Mouse (Mus musculus) embryonic facial prominence, embryonic 13.5 days (tissue): ENCODE results near the gene Bcas3. TPM values are rescaled to one million over a fixed set of nuclear protein-coding genes. Genes with fewer than 3 reads are reported as not detected.

ENCODE experiments used
- ATAC-seq: fragments of 200-750 bp; cut with Nextera tagmentation; 2 replicates; pipeline ENCODE4 v1.8.0; 2017; ENCODE audit warnings: low read depth; ENCODE audit not compliant: insufficient number of reproducible peaks, insufficient read depth, low FRiP score, low TSS enrichment
- H3K27ac ChIP-seq: fragments of 300-500 bp; sonication (generic); 2 replicates; pipeline ENCODE4 v1.5.1; 2015; ENCODE audit warnings: moderate library complexity, mild to moderate bottlenecking, inconsistent platforms
- H3K27me3 ChIP-seq: fragments of 300-500 bp; sonication (generic); 2 replicates; pipeline ENCODE4 v1.6.1; 2015; ENCODE audit warnings: mild to moderate bottlenecking, inconsistent platforms
- H3K36me3 ChIP-seq: fragments of 300-500 bp; sonication (generic); 2 replicates; pipeline ENCODE4 v1.6.1; 2015; ENCODE audit warnings: mild to moderate bottlenecking, inconsistent platforms
- H3K4me1 ChIP-seq: fragments of 300-500 bp; sonication (generic); 2 replicates; pipeline ENCODE4 v1.6.1; 2015; ENCODE audit warnings: inconsistent platforms
- H3K4me2 ChIP-seq: fragments of 300-500 bp; sonication (generic); 2 replicates; pipeline ENCODE4 v1.6.1; 2015; ENCODE audit warnings: moderate library complexity, mild to moderate bottlenecking, inconsistent platforms
- H3K4me3 ChIP-seq: fragments of 300-500 bp; sonication (generic); 2 replicates; pipeline ENCODE4 v1.5.1; 2015; ENCODE audit warnings: mild to moderate bottlenecking, inconsistent platforms
- H3K9ac ChIP-seq: fragments of 300-500 bp; sonication (generic); 2 replicates; pipeline ENCODE4 v1.6.1; 2015; ENCODE audit warnings: mild to moderate bottlenecking, inconsistent platforms
- H3K9me3 ChIP-seq: fragments of 300-500 bp; sonication (generic); 2 replicates; pipeline ENCODE4 v1.6.1; 2016; ENCODE audit warnings: inconsistent platforms
- WGBS: fragments of 180-500 bp; shearing (Covaris S2); methylation state at CpG from one replicate; pipeline ENCODE4 v1.1.7; 2015; ENCODE audit warnings: mixed read lengths; 5-methylcytosine and 5-hydroxymethylcytosine counted together
- polyA plus RNA-seq: library from polyadenylated mRNA; unstranded; fragments of >200 nt; fragmentation: Nextera tagmentation; extraction: Ambion mirVana; gene quantifications from 2 replicates; pipeline ENCODE4 v1.2.1, GENCODE M21; 2015

Gene Bcas3
- polyA plus RNA-seq, 1 experiment from 2014 or later: 33.1 TPM

GRCm38 (mm10) chr11:85603546-85604322 is 250.8 kb downstream of the Bcas3 start:
- WGBS: 93% methylated on average over 3 of the region's 3 CpGs
- no peaks in the 10 kb centered on the region for H3K9me3 ChIP-seq
- H3K36me3 ChIP-seq: no peaks in the 10 kb centered on the region
- H3K27ac ChIP-seq: no peak overlapping the region
- no peak overlapping the region for H3K9ac ChIP-seq
- H3K4me2 ChIP-seq: no peak overlapping the region
- ATAC-seq: no peak
- H3K4me3 ChIP-seq: no peak overlapping the region
- H3K27me3 ChIP-seq: no peaks in the 10 kb centered on the region
- no peaks in the 10 kb centered on the region for H3K4me1 ChIP-seq

DNA sequence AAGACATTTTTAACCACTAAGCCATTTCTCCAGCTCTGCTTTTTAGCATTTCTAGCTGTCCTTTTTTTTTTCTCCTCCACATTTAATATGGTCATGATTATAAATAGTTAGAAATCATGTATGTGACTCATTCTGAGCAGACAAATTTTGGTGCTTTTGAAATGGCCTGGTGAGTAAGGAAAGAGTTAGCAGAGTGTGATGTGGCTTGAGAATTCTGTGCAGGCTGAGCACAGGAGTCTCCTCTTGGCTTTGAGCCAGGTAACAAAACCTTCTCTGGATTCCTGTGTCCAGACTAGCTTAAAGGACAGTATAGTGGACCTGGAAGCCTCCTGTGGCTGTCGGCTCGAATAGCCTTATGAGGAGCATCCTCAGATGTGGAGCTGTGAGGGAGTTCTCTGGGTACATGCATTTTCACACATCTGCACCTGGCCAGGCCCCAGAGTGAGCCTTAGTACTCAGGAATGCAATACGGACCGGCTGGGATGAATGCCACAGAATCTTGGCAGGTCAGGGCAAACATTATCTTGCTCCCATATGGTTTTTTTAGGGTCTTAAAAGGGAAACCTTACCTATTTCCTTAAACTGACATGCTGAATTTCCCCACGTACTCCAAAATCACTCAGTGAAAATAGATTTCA is 256.5 kb downstream of the Bcas3 start:
- no peak overlapping the region for H3K4me2 ChIP-seq
- no peak overlapping the region for H3K9ac ChIP-seq
- ATAC-seq: no peak
- no peaks in the 10 kb centered on the region for H3K36me3 ChIP-seq
- peaks cover 26% of the 10 kb centered on the region for H3K4me1 ChIP-seq
- no peaks in the 10 kb centered on the region for H3K27me3 ChIP-seq
- H3K4me3 ChIP-seq: no peak overlapping the region
- H3K27ac ChIP-seq: no peak overlapping the region
- no peaks in the 10 kb centered on the region for H3K9me3 ChIP-seq
- WGBS: 40% methylated on average over 5 of the region's 5 CpGs

DNA sequence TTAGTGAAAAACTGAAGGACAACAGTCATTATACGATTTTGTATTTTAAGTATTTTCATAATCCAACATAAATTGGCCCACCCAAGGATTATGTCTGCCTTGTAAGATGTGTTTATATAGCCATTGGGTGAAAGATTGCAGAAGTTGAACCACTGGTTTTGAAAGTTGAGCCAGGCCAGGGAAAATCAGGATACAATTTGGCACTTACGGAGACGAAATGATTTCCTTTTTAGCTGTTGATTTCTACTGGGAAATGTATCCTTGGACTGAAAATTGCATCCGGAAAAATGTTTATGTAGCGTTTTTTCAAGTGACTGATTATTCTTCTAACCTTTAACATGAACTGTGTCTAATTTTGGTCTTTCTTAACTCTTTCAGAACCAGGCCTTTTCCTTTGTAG is 260.1 kb downstream of the Bcas3 start:
- Histone ChIP-seq H3K27me3 (no peaks in the 10 kb centered on the region), H3K9me3 (no peaks in the 10 kb centered on the region), H3K4me1 (peaks cover 43% of the 10 kb centered on the region), H3K27ac (no peak overlapping the region), H3K4me2 (no peak overlapping the region), H3K4me3 (no peak overlapping the region), H3K9ac (no peak overlapping the region), H3K36me3 (no peaks in the 10 kb centered on the region)
- no peak for ATAC-seq
- 27% methylated on average over 5 of the region's 5 CpGs for WGBS

DNA sequence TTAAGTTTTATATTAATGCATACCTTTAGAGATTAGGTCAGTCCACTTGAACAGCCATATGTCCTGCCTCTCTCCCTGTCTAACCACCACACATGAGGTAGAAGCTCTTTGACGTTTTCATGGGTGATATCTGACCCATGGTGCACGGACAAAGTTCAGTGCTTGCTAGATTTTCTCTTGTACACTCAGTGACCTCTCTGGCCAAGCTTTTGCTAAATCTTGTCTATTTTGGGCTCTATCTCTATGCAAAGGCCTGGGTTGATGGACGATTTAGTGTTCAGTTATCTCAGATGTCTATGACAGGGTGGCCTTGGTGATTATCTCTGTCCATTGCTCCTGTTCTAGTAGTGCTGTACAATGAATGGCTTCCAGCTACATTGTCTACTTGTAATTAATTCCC is 260.6 kb downstream of the Bcas3 start:
- H3K9ac ChIP-seq: no peak overlapping the region
- H3K4me3 ChIP-seq: no peak overlapping the region
- H3K27me3 ChIP-seq: no peaks in the 10 kb centered on the region
- WGBS: 59% methylated on average over 3 of the region's 3 CpGs
- ATAC-seq: no peak
- no peaks in the 10 kb centered on the region for H3K9me3 ChIP-seq
- no peak overlapping the region for H3K27ac ChIP-seq
- H3K36me3 ChIP-seq: no peaks in the 10 kb centered on the region
- H3K4me2 ChIP-seq: no peak overlapping the region
- peaks cover 43% of the 10 kb centered on the region for H3K4me1 ChIP-seq

- Histone ChIP-seq H3K9ac (no peak overlapping the region), H3K9me3 (no peaks in the 10 kb centered on the region), H3K4me2 (no peak overlapping the region), H3K27ac (no peak overlapping the region), H3K36me3 (no peaks in the 10 kb centered on the region), H3K4me1 (peaks cover 47% of the 10 kb centered on the region), H3K4me3 (no peak overlapping the region), H3K27me3 (no peaks in the 10 kb centered on the region)
- WGBS: 63% methylated on average over 7 of the region's 7 CpGs
- ATAC-seq: no peak
These were observed 261.5 kb downstream of the Bcas3 start for GRCm38 (mm10) chr11:85614431-85614830.

- Histone ChIP-seq H3K4me2 (no peak overlapping the region), H3K27ac (no peak overlapping the region), H3K36me3 (no peaks in the 10 kb centered on the region), H3K4me1 (peaks cover 45% of the 10 kb centered on the region), H3K27me3 (no peaks in the 10 kb centered on the region), H3K9ac (no peak overlapping the region), H3K4me3 (no peak overlapping the region), H3K9me3 (no peaks in the 10 kb centered on the region)
- 29% methylated on average over 7 of the region's 7 CpGs for WGBS
- ATAC-seq: no peak
These were observed 262.5 kb downstream of the Bcas3 start for GRCm38 (mm10) chr11:85615421-85615820.

DNA sequence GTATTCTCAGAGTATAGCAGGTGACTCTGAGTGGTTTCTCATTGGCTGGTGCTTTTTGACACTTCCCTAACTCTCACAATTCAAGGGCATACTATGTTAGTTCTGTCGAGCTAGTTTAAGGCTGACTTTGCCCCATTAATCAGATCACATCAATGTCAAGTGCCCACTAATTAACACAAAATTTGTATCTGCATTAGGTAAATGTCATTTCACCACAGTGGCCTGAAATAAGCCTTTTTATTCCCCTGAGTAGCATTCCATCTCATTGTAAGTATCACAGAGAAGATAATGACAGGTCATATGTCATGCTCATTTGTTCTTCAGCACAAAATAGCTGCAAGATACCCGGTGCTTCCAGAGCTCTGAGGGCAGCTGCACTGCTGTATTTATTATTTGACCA is 268.5 kb downstream of the Bcas3 start:
- Histone ChIP-seq H3K9ac (no peak overlapping the region), H3K36me3 (no peaks in the 10 kb centered on the region), H3K4me1 (peaks cover 32% of the 10 kb centered on the region), H3K4me2 (no peak overlapping the region), H3K27me3 (no peaks in the 10 kb centered on the region), H3K4me3 (no peak overlapping the region), H3K27ac (no peak overlapping the region), H3K9me3 (no peaks in the 10 kb centered on the region)
- WGBS: 36% methylated on average over 2 of the region's 2 CpGs
- ATAC-seq: no peak

- Histone ChIP-seq H3K4me1 (peaks cover 37% of the 10 kb centered on the region), H3K36me3 (no peaks in the 10 kb centered on the region), H3K9ac (no peak overlapping the region), H3K4me3 (no peak overlapping the region), H3K4me2 (no peak overlapping the region), H3K27ac (no peak overlapping the region), H3K9me3 (no peaks in the 10 kb centered on the region), H3K27me3 (no peaks in the 10 kb centered on the region)
- ATAC-seq: no peak
- WGBS: 37% methylated on average over 8 of the region's 8 CpGs
These were observed 269.0 kb downstream of the Bcas3 start for GRCm38 (mm10) chr11:85621994-85622393.

DNA sequence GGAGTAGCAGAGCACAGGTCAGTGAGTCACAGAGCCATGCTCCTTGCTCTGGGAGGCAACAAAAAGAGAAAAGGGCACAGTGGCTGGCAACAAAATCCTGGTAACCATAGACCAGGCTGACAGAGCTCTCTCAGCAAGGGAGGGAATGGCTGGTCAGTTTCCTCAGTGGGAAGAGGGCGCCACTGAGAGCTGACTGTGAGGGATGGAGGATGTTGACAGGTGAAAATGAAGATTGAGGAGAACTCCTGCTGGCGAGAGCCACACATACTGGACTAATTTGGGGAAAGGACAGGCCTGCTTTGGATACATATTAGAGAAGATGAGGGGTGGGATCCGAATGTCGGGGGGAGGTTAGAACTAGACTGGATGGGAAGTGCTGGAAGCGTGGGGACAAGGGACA is 272.2 kb downstream of the Bcas3 start:
- Histone ChIP-seq H3K27ac (no peak overlapping the region), H3K4me1 (peaks cover 54% of the 10 kb centered on the region), H3K4me3 (no peak overlapping the region), H3K27me3 (no peaks in the 10 kb centered on the region), H3K36me3 (no peaks in the 10 kb centered on the region), H3K9ac (no peak overlapping the region), H3K4me2 (no peak overlapping the region), H3K9me3 (no peaks in the 10 kb centered on the region)
- WGBS: 40% methylated on average over 5 of the region's 5 CpGs
- no peak for ATAC-seq

GRCm38 (mm10) chr11:85626846-85627245 is 273.9 kb downstream of the Bcas3 start:
- Histone ChIP-seq H3K9me3 (no peaks in the 10 kb centered on the region), H3K4me2 (no peak overlapping the region), H3K27ac (no peak overlapping the region; the same call in 1 of the 2 replicates), H3K4me3 (no peak overlapping the region), H3K9ac (no peak overlapping the region), H3K27me3 (no peaks in the 10 kb centered on the region), H3K36me3 (no peaks in the 10 kb centered on the region), H3K4me1 (peaks cover 60% of the 10 kb centered on the region)
- WGBS: 21% methylated on average over 2 of the region's 2 CpGs
- no peak for ATAC-seq

- Histone ChIP-seq H3K36me3 (no peaks in the 10 kb centered on the region), H3K27me3 (no peaks in the 10 kb centered on the region), H3K27ac (peak overlapping the region; percentile 44; the same call in 1 of the 2 replicates), H3K4me3 (no peak overlapping the region), H3K9me3 (no peaks in the 10 kb centered on the region), H3K4me1 (peaks cover 59% of the 10 kb centered on the region), H3K4me2 (peak overlapping the region; percentile 16), H3K9ac (no peak overlapping the region)
- ATAC-seq: no peak
- 49% methylated on average over 3 of the region's 3 CpGs for WGBS
These were observed 274.4 kb downstream of the Bcas3 start for GRCm38 (mm10) chr11:85627405-85627804.
